Mouse (Mus musculus) liver, adult 2 months (tissue): ENCODE results near the gene Plekhd1.

Experiments
- CTCF ChIP-seq: fragments of 200-500 bp; IDR thresholded peaks from 2 replicates; pipeline ENCODE4 v1.5.1; 2011; ENCODE audit warnings: low read depth, low read length, control low read depth
- POLR2A ChIP-seq: fragments of 200-500 bp; IDR thresholded peaks from 2 replicates; pipeline ENCODE4 v1.6.1; 2011; ENCODE audit warnings: low read length, control low read depth; ENCODE audit not compliant: insufficient read depth; ENCODE audit errors: extremely low read depth

- TF ChIP-seq POLR2A (no peak), CTCF (no peak)
These were observed 28.1 kb downstream of the Plekhd1 start for GRCm38 (mm10) chr12:80720507-80720906.
